Mouse (Mus musculus) CH12.LX (cell line): ENCODE data around the gene Rnf113a1. TPM values are rescaled to one million over a fixed set of nuclear protein-coding genes. Genes with fewer than 3 reads are reported as not detected.

Experiments
- DNase-seq: peaks from one replicate; pipeline ENCODE4 v3.0.0-alpha.2; 2013; ENCODE audit errors: extremely low read depth
- H3K27ac ChIP-seq: 2 replicates; pipeline ENCODE4 v1.5.1; 2012; ENCODE audit warnings: low read depth, mild to moderate bottlenecking, control low read depth, moderate library complexity; ENCODE audit not compliant: insufficient read depth
- H3K27me3 ChIP-seq: replicated peaks from 2 replicates; pipeline ENCODE3; 2012; ENCODE audit warnings: inconsistent platforms
- H3K36me3 ChIP-seq, 2 experiments: replicated peaks in 1 of 2; 2 replicates each; pipeline versions ENCODE3 to v1.6.1; 2012; ENCODE audit warnings: inconsistent platforms in 1 of 2, low read length in 1 of 2, mild to moderate bottlenecking in 1 of 2, mixed read lengths in 1 of 2, moderate library complexity in 1 of 2; ENCODE audit not compliant: control insufficient read depth in 1 of 2, insufficient read depth in 1 of 2
- H3K4me1 ChIP-seq, 2 experiments: 2 replicates each; pipeline ENCODE4 v1.6.1; 2012; ENCODE audit warnings: inconsistent platforms in 1 of 2, moderate library complexity in 1 of 2; ENCODE audit not compliant: insufficient read depth in 2 of 2, control insufficient read depth in 1 of 2
- H3K4me2 ChIP-seq: 2 replicates; pipeline ENCODE4 v1.6.1; 2012; ENCODE audit warnings: low read depth, mild to moderate bottlenecking, control low read depth; ENCODE audit not compliant: poor library complexity, insufficient read depth, severe bottlenecking
- H3K4me3 ChIP-seq, 3 experiments: fragments of 150-350 bp in 1 of 3; sonication (generic) in 1 of 3; replicated peaks in 1 of 3; 2 replicates each; pipeline versions ENCODE3 to v1.5.1; 2011 to 2012; ENCODE audit warnings: low read depth in 2 of 3, low read length in 2 of 3, mild to moderate bottlenecking in 2 of 3, moderate library complexity in 2 of 3, control low read depth in 1 of 3, improper control_type of control experiment in 1 of 3, inconsistent platforms in 1 of 3, mixed read lengths in 1 of 3; ENCODE audit not compliant: poor library complexity in 1 of 3
- H3K79me2 ChIP-seq: replicated peaks from 2 replicates; pipeline ENCODE4 v1.6.1; 2012; ENCODE audit warnings: mild to moderate bottlenecking, moderate library complexity; ENCODE audit not compliant: control insufficient read depth, poor library complexity, insufficient read depth, severe bottlenecking; ENCODE audit errors: extremely low read depth
- H3K9ac ChIP-seq: 2 replicates; pipeline ENCODE4 v1.6.1; 2012; ENCODE audit warnings: low read depth, mild to moderate bottlenecking, control low read depth, moderate library complexity; ENCODE audit not compliant: insufficient read depth
- H3K9me3 ChIP-seq: replicated peaks from 2 replicates; pipeline ENCODE3; 2012; ENCODE audit warnings: low read length, inconsistent platforms, mixed read lengths
- CHD1 ChIP-seq: IDR thresholded peaks from 2 replicates; pipeline ENCODE4 v1.6.1; 2012; ENCODE audit warnings: low read depth, low read length, improper control_type of control experiment, inconsistent platforms
- CHD2 ChIP-seq: IDR thresholded peaks from 2 replicates; pipeline ENCODE4 v1.6.1; 2011; ENCODE audit warnings: low read length, improper control_type of control experiment
- CTCF ChIP-seq, 2 experiments: IDR thresholded peaks in 1 of 2; conservative IDR thresholded peaks in 1 of 2; 2 replicates each; pipeline ENCODE4 v1.5.1; 2011 to 2012; ENCODE audit warnings: low read depth in 2 of 2, low read length in 2 of 2, improper control_type of control experiment in 1 of 2, inconsistent platforms in 1 of 2, mild to moderate bottlenecking in 1 of 2, moderate library complexity in 1 of 2
- E2F4 ChIP-seq: IDR thresholded peaks from 2 replicates; pipeline ENCODE4 v1.6.1; 2011; ENCODE audit warnings: low read depth, low read length, improper control_type of control experiment; ENCODE audit not compliant: insufficient replicate concordance
- ELF1 ChIP-seq: IDR thresholded peaks from 2 replicates; pipeline ENCODE4 v1.6.1; 2014; ENCODE audit warnings: low read depth, mild to moderate bottlenecking, inconsistent platforms, low read length, improper control_type of control experiment
- ETS1 ChIP-seq: conservative IDR thresholded peaks from 2 replicates; pipeline ENCODE4 v1.6.1; 2012; ENCODE audit warnings: low read depth, mild to moderate bottlenecking, inconsistent platforms, low read length, improper control_type of control experiment, moderate library complexity
- GABPA ChIP-seq: IDR thresholded peaks from 2 replicates; pipeline ENCODE4 v1.6.1; 2012; ENCODE audit warnings: low read depth, low read length, improper control_type of control experiment, inconsistent platforms; ENCODE audit not compliant: insufficient replicate concordance
- HCFC1 ChIP-seq: IDR thresholded peaks from 2 replicates; pipeline ENCODE4 v1.6.1; 2012; ENCODE audit warnings: low read depth, mild to moderate bottlenecking, inconsistent platforms, low read length, improper control_type of control experiment
- JUN ChIP-seq: IDR thresholded peaks from 2 replicates; pipeline ENCODE4 v1.6.1; 2011; ENCODE audit warnings: low read depth, mild to moderate bottlenecking, low read length, improper control_type of control experiment, moderate library complexity; ENCODE audit not compliant: insufficient read depth
- MAFK ChIP-seq: IDR thresholded peaks from 2 replicates; pipeline ENCODE4 v1.6.1; 2011; ENCODE audit warnings: low read length, improper control_type of control experiment; ENCODE audit not compliant: insufficient replicate concordance
- MAX ChIP-seq: IDR thresholded peaks from 2 replicates; pipeline ENCODE4 v1.6.1; 2011; ENCODE audit warnings: low read length, improper control_type of control experiment
- MAZ ChIP-seq: IDR thresholded peaks from 2 replicates; pipeline ENCODE4 v1.6.1; 2012; ENCODE audit warnings: low read depth, mild to moderate bottlenecking, inconsistent platforms, low read length, improper control_type of control experiment, moderate library complexity
- MYC ChIP-seq: IDR thresholded peaks from 2 replicates; pipeline ENCODE4 v1.6.1; 2011; ENCODE audit warnings: low read depth, mild to moderate bottlenecking, improper control_type of control experiment, low read length
- NRF1 ChIP-seq: IDR thresholded peaks from 2 replicates; pipeline ENCODE4 v1.6.1; 2014; ENCODE audit warnings: low read depth, mild to moderate bottlenecking, inconsistent platforms, low read length, improper control_type of control experiment, moderate library complexity
- POLR2AphosphoS2 ChIP-seq: IDR thresholded peaks from 2 replicates; pipeline ENCODE4 v1.6.1; 2011; ENCODE audit warnings: low read depth, low read length, improper control_type of control experiment
- RAD21 ChIP-seq: IDR thresholded peaks from 2 replicates; pipeline ENCODE4 v1.6.1; 2011; ENCODE audit warnings: low read depth, mild to moderate bottlenecking, low read length, improper control_type of control experiment, moderate library complexity
- SMC3 ChIP-seq: IDR thresholded peaks from 2 replicates; pipeline ENCODE4 v1.6.1; 2011; ENCODE audit warnings: low read depth, low read length, improper control_type of control experiment
- UBTF ChIP-seq: IDR thresholded peaks from 2 replicates; pipeline ENCODE4 v1.6.1; 2012; ENCODE audit warnings: low read depth, mild to moderate bottlenecking, inconsistent platforms, low read length, improper control_type of control experiment, moderate library complexity
- USF1 ChIP-seq: IDR thresholded peaks from 2 replicates; pipeline ENCODE4 v1.6.1; 2014; ENCODE audit warnings: low read depth, mild to moderate bottlenecking, inconsistent platforms, low read length, improper control_type of control experiment
- ZC3H11A ChIP-seq: IDR thresholded peaks from 2 replicates; pipeline ENCODE4 v1.6.1; 2012; ENCODE audit warnings: low read depth, mild to moderate bottlenecking, inconsistent platforms, low read length, improper control_type of control experiment
- ZKSCAN1 ChIP-seq: IDR thresholded peaks from 2 replicates; pipeline ENCODE4 v1.6.1; 2012; ENCODE audit warnings: low read depth, inconsistent platforms, low read length, improper control_type of control experiment, borderline replicate concordance
- ZMIZ1 ChIP-seq: IDR thresholded peaks from 2 replicates; pipeline ENCODE4 v1.6.1; 2012; ENCODE audit warnings: low read depth, mild to moderate bottlenecking, inconsistent platforms, low read length, improper control_type of control experiment
- ZNF384 ChIP-seq: IDR thresholded peaks from 2 replicates; pipeline ENCODE4 v1.6.1; 2012; ENCODE audit warnings: low read depth, low read length, improper control_type of control experiment, inconsistent platforms
- dilution Hi-C: fragments of 300-500 bp; cut with MboI; formaldehyde crosslinking; loops from 2 replicates; pipeline ENCODE4 v1.14.3; 2020; ENCODE audit warnings: low sequenced_read_pairs; ENCODE audit not compliant: extremely low pct_unique_long_range_greater_than_20kb, extremely low pct_ligation_motif_present
- in situ Hi-C: fragments of 300-500 bp; cut with MboI; formaldehyde crosslinking; loops from 3 replicates; pipeline ENCODE4 v1.14.3; 2019; ENCODE audit warnings: low sequenced_read_pairs, low pct_ligation_motif_present, low pct_unique_long_range_greater_than_20kb, mixed read lengths
- polyA plus RNA-seq: library from polyadenylated mRNA; unstranded; fragments of >175 nt; gene quantifications from 2 replicates; pipeline ENCODE4 v1.2.1, GENCODE M21; 2012; ENCODE audit warnings: low read depth; ENCODE audit not compliant: insufficient read length
- total RNA-seq, 2 experiments: library from RNA; depleted of rRNA; stranded (reverse); fragments of 300-350 nt in 1 of 2; fragments of >200 nt in 1 of 2; gene quantifications; 2 replicates each; pipeline ENCODE4 v1.2.3; 2012 to 2014

Rnf113a1 gene
- total and polyA plus RNA-seq, 3 experiments, result 9.9 to 12.5 (median 10.0) TPM

- Histone ChIP-seq H3K4me2 (no peak overlapping the region), H3K27me3 (no peaks in the 10 kb centered on the region), H3K4me1 (peaks cover 0 to 3% of the 10 kb centered on the region in 2 experiments; a peak in 1 of 4 replicates)
- DNase-seq, result no peak
- dilution Hi-C loops, result no loop called here
- TF ChIP-seq ZC3H11A (no peak), MAFK (no peak), SMC3 (no peak), NRF1 (no peak), MYC (no peak), GABPA (no peak), MAX (no peak), ETS1 (no peak), ELF1 (no peak)
- TF ChIP-seq, all 38 proteins: peak for 0
- H3K79me2 ChIP-seq, result no peaks in the 10 kb centered on the region
- no peaks in the 10 kb centered on the region for H3K9me3 ChIP-seq
- no peak overlapping the region for H3K4me3 ChIP-seq
- H3K27ac ChIP-seq, result no peak overlapping the region
- peaks cover 9 to 25% of the 10 kb centered on the region in 2 experiments for H3K36me3 ChIP-seq
- no peak overlapping the region for H3K9ac ChIP-seq
- in situ Hi-C loops, result no loop called here
Observed at GRCm38 (mm10) chrX:37161169-37161568, 29.9 kb upstream of the Rnf113a1 start.

GRCm38 (mm10) chrX:37163115-37163514 is 27.9 kb upstream of the Rnf113a1 start:
- dilution Hi-C loops, result no loop called here
- Histone ChIP-seq H3K4me3 (no peak overlapping the region), H3K9ac (no peak overlapping the region), H3K9me3 (no peaks in the 10 kb centered on the region), H3K4me1 (peaks cover 0 to 3% of the 10 kb centered on the region in 2 experiments; a peak in 1 of 4 replicates), H3K27ac (no peak overlapping the region), H3K36me3 (peaks cover 6 to 15% of the 10 kb centered on the region in 2 experiments), H3K27me3 (no peaks in the 10 kb centered on the region), H3K79me2 (no peaks in the 10 kb centered on the region), H3K4me2 (no peak overlapping the region)
- DNase-seq, result no peak
- in situ Hi-C loops, result no loop called here
- no peak for TF ChIP-seq CTCF (conservative IDR thresholded peaks at IDR 0.05 in 1 of 2, IDR thresholded peaks at IDR 0.05 in 1 of 2; ENCODE audit: low read depth in 2 of 2, low read length in 2 of 2)
- TF ChIP-seq CHD2, result no peak
- no peak for TF ChIP-seq ZMIZ1
- no peak for TF ChIP-seq ZNF384
- no peak for TF ChIP-seq HCFC1
- TF ChIP-seq UBTF, result no peak
- no peak for TF ChIP-seq ZKSCAN1
- TF ChIP-seq E2F4, result no peak
- TF ChIP-seq POLR2AphosphoS2, result no peak
- no peak for TF ChIP-seq JUN
- no peak for TF ChIP-seq SMC3
- no peak for TF ChIP-seq RAD21
- TF ChIP-seq NRF1, result no peak
- no peak for TF ChIP-seq MAZ
- no peak for TF ChIP-seq USF1
- TF ChIP-seq CHD1, result no peak
